Mouse (Mus musculus) myocyte (in vitro differentiated cells): ENCODE measurements around the gene Smtn. TPM values are rescaled to one million over a fixed set of nuclear protein-coding genes. Genes with fewer than 3 reads are reported as not detected.

ENCODE experiments used
- H3K27me3 ChIP-seq: one replicate; pipeline ENCODE4 v1.6.1; 2011; ENCODE audit not compliant: control insufficient read depth, insufficient read depth, insufficient read length
- H3K36me3 ChIP-seq: one replicate; pipeline ENCODE4 v1.6.1; 2011; ENCODE audit not compliant: control insufficient read depth, insufficient read depth
- H3K4me2 ChIP-seq: one replicate; pipeline ENCODE4 v1.6.1; 2011; ENCODE audit warnings: low read depth, control low read depth
- H3K4me3 ChIP-seq: one replicate; pipeline ENCODE4 v1.5.1; 2011; ENCODE audit warnings: mild to moderate bottlenecking, control low read depth, moderate library complexity
- H3K79me2 ChIP-seq: one replicate; pipeline ENCODE4 v1.6.1; 2011; ENCODE audit not compliant: control insufficient read depth, insufficient read depth
- H3ac ChIP-seq: one replicate; pipeline ENCODE4 v1.6.1; 2011; ENCODE audit not compliant: control insufficient read depth, insufficient read length
- CEBPB ChIP-seq: IDR thresholded peaks from 2 replicates; pipeline ENCODE4 v1.6.1; 2011; ENCODE audit warnings: mild to moderate bottlenecking, moderate library complexity; ENCODE audit not compliant: poor library complexity, insufficient read depth, severe bottlenecking
- E2F4 ChIP-seq: IDR thresholded peaks from one replicate; pipeline ENCODE4 v1.6.1; 2011; ENCODE audit warnings: mild to moderate bottlenecking, control low read depth, moderate library complexity; ENCODE audit not compliant: insufficient read depth
- MAX ChIP-seq: IDR thresholded peaks from one replicate; pipeline ENCODE4 v1.6.1; 2011; ENCODE audit warnings: low read depth, mild to moderate bottlenecking, control low read depth
- MYOD1 ChIP-seq, 3 experiments: IDR thresholded peaks; one replicate each; pipeline ENCODE4 v1.6.1; 2011; ENCODE audit warnings: control low read depth in 2 of 3, low read depth in 2 of 3, mild to moderate bottlenecking in 2 of 3, moderate library complexity in 1 of 3; ENCODE audit not compliant: insufficient read length in 2 of 3, control insufficient read depth in 1 of 3
- MYOG ChIP-seq, 3 experiments: IDR thresholded peaks; one replicate each; pipeline ENCODE4 v1.6.1; 2011; ENCODE audit warnings: control low read depth in 2 of 3, low read depth in 2 of 3, mild to moderate bottlenecking in 2 of 3; ENCODE audit not compliant: insufficient read length in 2 of 3, control insufficient read depth in 1 of 3, insufficient read depth in 1 of 3
- POLR2A ChIP-seq: IDR thresholded peaks from one replicate; pipeline ENCODE4 v1.6.1; 2011; ENCODE audit warnings: low read depth, mild to moderate bottlenecking, control low read depth, moderate library complexity; ENCODE audit not compliant: insufficient read length
- POLR2AphosphoS2 ChIP-seq: IDR thresholded peaks from one replicate; pipeline ENCODE4 v1.6.1; 2011; ENCODE audit warnings: low read depth, control low read depth; ENCODE audit not compliant: insufficient read length
- REST ChIP-seq: IDR thresholded peaks from one replicate; pipeline ENCODE4 v1.6.1; 2011; ENCODE audit warnings: mild to moderate bottlenecking, control low read depth, moderate library complexity; ENCODE audit not compliant: insufficient read depth, insufficient read length
- SRF ChIP-seq: IDR thresholded peaks from one replicate; pipeline ENCODE4 v1.6.1; 2011; ENCODE audit warnings: low read depth; ENCODE audit not compliant: control insufficient read depth, insufficient read length
- TCF12 ChIP-seq: IDR thresholded peaks from one replicate; pipeline ENCODE4 v1.6.1; 2011; ENCODE audit warnings: mild to moderate bottlenecking, control low read depth; ENCODE audit not compliant: poor library complexity, insufficient read depth, severe bottlenecking
- TCF3 ChIP-seq: IDR thresholded peaks from one replicate; pipeline ENCODE4 v1.6.1; 2011; ENCODE audit warnings: low read depth, control low read depth; ENCODE audit not compliant: insufficient read length
- USF1 ChIP-seq: IDR thresholded peaks from one replicate; pipeline ENCODE4 v1.6.1; 2011; ENCODE audit warnings: low read depth, mild to moderate bottlenecking, control low read depth, moderate library complexity
- polyA plus RNA-seq: library from polyadenylated mRNA; unstranded; fragments of >200 nt; fragmentation: generic; extraction: Trizol; gene quantifications from one replicate; pipeline ENCODE4 v1.2.1, GENCODE M21; 2012; ENCODE audit warnings: missing spikeins

Smtn gene
- polyA plus RNA-seq, 1 experiment = 141 TPM

GRCm38 (mm10) chr11:3494857-3495256, 45.6 kb downstream of the Smtn start:
- H3K36me3 ChIP-seq = no peaks in the 10 kb centered on the region
- no peak for TF ChIP-seq REST
- no peak for TF ChIP-seq TCF3
- TF ChIP-seq MYOG (IDR thresholded peaks at IDR 0.05; ENCODE audit: control insufficient read depth in 1 of 3, insufficient read depth in 1 of 3, insufficient read length in 2 of 3, low read depth in 2 of 3) = no peak
- TF ChIP-seq MYOD1 (IDR thresholded peaks at IDR 0.05; ENCODE audit: control insufficient read depth in 1 of 3, insufficient read length in 2 of 3, low read depth in 2 of 3) = no peak
- TF ChIP-seq POLR2A = no peak
- no peak for TF ChIP-seq POLR2AphosphoS2
- no peak for TF ChIP-seq USF1
- no peak for TF ChIP-seq SRF
- no peak for TF ChIP-seq MAX
- TF ChIP-seq TCF12 = no peak
- TF ChIP-seq CEBPB = no peak
- no peak for TF ChIP-seq E2F4
- H3ac ChIP-seq = no peak overlapping the region
- no peak overlapping the region for H3K4me2 ChIP-seq
- H3K79me2 ChIP-seq = no peaks in the 10 kb centered on the region
- no peak overlapping the region for H3K4me3 ChIP-seq
- no peaks in the 10 kb centered on the region for H3K27me3 ChIP-seq

GRCm38 (mm10) chr11:3492748-3493147, 47.7 kb downstream of the Smtn start:
- H3K79me2 ChIP-seq = no peaks in the 10 kb centered on the region
- no peak overlapping the region for H3K4me2 ChIP-seq
- TF ChIP-seq MYOD1 (IDR thresholded peaks at IDR 0.05; ENCODE audit: control insufficient read depth in 1 of 3, insufficient read length in 2 of 3, low read depth in 2 of 3) (peak in 1 of 3 experiments; percentile 73), SRF (no peak), TCF12 (peak; percentile 34), MYOG (IDR thresholded peaks at IDR 0.05; ENCODE audit: control insufficient read depth in 1 of 3, insufficient read depth in 1 of 3, insufficient read length in 2 of 3, low read depth in 2 of 3) (peak in 2 of 3 experiments; percentile 40 to 85), TCF3 (no peak), POLR2AphosphoS2 (no peak), MAX (no peak), CEBPB (no peak), REST (no peak)
- no peak overlapping the region for H3ac ChIP-seq
- no peaks in the 10 kb centered on the region for H3K36me3 ChIP-seq
- no peak overlapping the region for H3K4me3 ChIP-seq
- no peaks in the 10 kb centered on the region for H3K27me3 ChIP-seq

- no peaks in the 10 kb centered on the region for H3K36me3 ChIP-seq
- no peaks in the 10 kb centered on the region for H3K27me3 ChIP-seq
- TF ChIP-seq TCF3 (no peak), TCF12 (no peak), POLR2A (no peak), SRF (no peak), MAX (no peak), MYOD1 (IDR thresholded peaks at IDR 0.05; ENCODE audit: control insufficient read depth in 1 of 3, insufficient read length in 2 of 3, low read depth in 2 of 3) (no peak), REST (no peak), MYOG (IDR thresholded peaks at IDR 0.05; ENCODE audit: control insufficient read depth in 1 of 3, insufficient read depth in 1 of 3, insufficient read length in 2 of 3, low read depth in 2 of 3) (no peak), CEBPB (no peak), E2F4 (no peak), USF1 (no peak), POLR2AphosphoS2 (no peak)
- H3K4me2 ChIP-seq = no peak overlapping the region
- no peak overlapping the region for H3ac ChIP-seq
- H3K4me3 ChIP-seq = no peak overlapping the region
- H3K79me2 ChIP-seq = no peaks in the 10 kb centered on the region
Measured at GRCm38 (mm10) chr11:3489036-3489435, 51.4 kb downstream of the Smtn start.

- TF ChIP-seq REST = peak; percentile 59
- TF ChIP-seq SRF = no peak
- TF ChIP-seq MYOD1 (IDR thresholded peaks at IDR 0.05; ENCODE audit: control insufficient read depth in 1 of 3, insufficient read length in 2 of 3, low read depth in 2 of 3) = peak in 1 of 3 experiments; percentile 7
- no peak within 1 kb of the TSS for H3K4me3 ChIP-seq
- H3K4me2 ChIP-seq = peak within 1 kb of the TSS; percentile 8
Measured at GRCm38 (mm10) chr11:3487952-3488570, 52.4 kb downstream of the Smtn start, which contains the start of gene Pla2g3. TSS of gene Pla2g3 (plus strand) at chr11:3488284.

GRCm38 (mm10) chr11:3486349-3486748, 54.1 kb downstream of the Smtn start:
- TF ChIP-seq POLR2A = no peak
- TF ChIP-seq CEBPB = no peak
- no peak for TF ChIP-seq REST
- TF ChIP-seq MAX = no peak
- TF ChIP-seq MYOD1 (IDR thresholded peaks at IDR 0.05; ENCODE audit: control insufficient read depth in 1 of 3, insufficient read length in 2 of 3, low read depth in 2 of 3) = no peak
- TF ChIP-seq USF1 = no peak
- Histone ChIP-seq H3K79me2 (no peaks in the 10 kb centered on the region), H3ac (no peak overlapping the region), H3K4me3 (no peak overlapping the region), H3K4me2 (no peak overlapping the region), H3K36me3 (no peaks in the 10 kb centered on the region), H3K27me3 (no peaks in the 10 kb centered on the region)

More at GRCm38 (mm10) chr11:3487952-3488570, 52.4 kb downstream of the Smtn start, which contains the start of gene Pla2g3:
- H3K27me3 ChIP-seq = no peaks in the 10 kb centered on the region
- no peaks in the 10 kb centered on the region for H3K36me3 ChIP-seq
- H3ac ChIP-seq = no peak within 1 kb of the TSS
- no peaks in the 10 kb centered on the region for H3K79me2 ChIP-seq
